Mouse (Mus musculus) liver, postnatal 0 days (tissue): ENCODE measurements at regions not wholly inside any gene's neighbourhood (a gene's known extent, or its start where the extent isn't known, plus 50 kb on each side); places are given as distances from the start of the nearest gene placed in this dataset.

Source experiments
- ATAC-seq: fragments of 200-750 bp; cut with Nextera tagmentation; 2 replicates; pipeline ENCODE4 v1.8.0; 2017; ENCODE audit warnings: mild to moderate bottlenecking, moderate library complexity
- DNase-seq: peaks from one replicate; pipeline ENCODE4 v3.0.0-alpha.2; 2016
- H3K27ac ChIP-seq: fragments of 300-500 bp; sonication (generic); 2 replicates; pipeline ENCODE4 v1.5.1; 2014; ENCODE audit warnings: antibody characterized with exemption, moderate library complexity, mild to moderate bottlenecking, low read depth
- H3K27me3 ChIP-seq: fragments of 300-500 bp; sonication (generic); 2 replicates; pipeline ENCODE4 v1.6.1; 2014; ENCODE audit warnings: low read length, control low read depth, mixed read lengths; ENCODE audit not compliant: insufficient read depth
- H3K36me3 ChIP-seq: fragments of 300-500 bp; sonication (generic); replicated peaks from 2 replicates; pipeline ENCODE4 v1.6.1; 2014; ENCODE audit warnings: mild to moderate bottlenecking, control low read depth, low read length, moderate library complexity, mixed read lengths; ENCODE audit not compliant: insufficient read depth
- H3K4me1 ChIP-seq: fragments of 300-500 bp; sonication (generic); 2 replicates; pipeline ENCODE4 v1.6.1; 2014; ENCODE audit warnings: antibody characterized with exemption, mild to moderate bottlenecking, control low read depth; ENCODE audit not compliant: insufficient read depth
- H3K4me2 ChIP-seq: fragments of 300-500 bp; sonication (generic); 2 replicates; pipeline ENCODE4 v1.6.1; 2014; ENCODE audit warnings: low read depth, mild to moderate bottlenecking, low read length, moderate library complexity, mixed read lengths
- H3K4me3 ChIP-seq: fragments of 300-500 bp; sonication (generic); 2 replicates; pipeline ENCODE4 v1.5.1; 2014; ENCODE audit warnings: low read depth, low read length
- H3K9ac ChIP-seq: fragments of 300-500 bp; sonication (generic); replicated peaks from 2 replicates; pipeline ENCODE4 v1.6.1; 2014; ENCODE audit warnings: mild to moderate bottlenecking, moderate library complexity
- H3K9me3 ChIP-seq: fragments of 300-500 bp; sonication (generic); 2 replicates; pipeline ENCODE4 v1.6.1; 2016; ENCODE audit warnings: mild to moderate bottlenecking, control low read depth, low read length, mixed read lengths
- CTCF ChIP-seq: sonication (generic); IDR thresholded peaks from 2 replicates; pipeline ENCODE4 v1.5.1; 2016; ENCODE audit warnings: antibody characterized with exemption, low read depth
- EP300 ChIP-seq: IDR thresholded peaks from 2 replicates; pipeline ENCODE4 v1.6.1; 2016; ENCODE audit warnings: antibody characterized with exemption, low read depth, mild to moderate bottlenecking
- WGBS: fragments of 180-500 bp; shearing (Covaris S2); extraction: QIAGEN DNeasy Blood & Tissue Kit; methylation state at CpG from one replicate; pipeline ENCODE4 v1.1.7; 2014; ENCODE audit not compliant: insufficient replicate concordance; 5-methylcytosine and 5-hydroxymethylcytosine counted together

GRCm38 (mm10) chr8:107860251-107860650, 82.2 kb upstream of the Zfhx3 start:
- Histone ChIP-seq H3K9ac (no peak overlapping the region), H3K36me3 (no peaks in the 10 kb centered on the region), H3K27me3 (no peaks in the 10 kb centered on the region), H3K9me3 (no peaks in the 10 kb centered on the region), H3K4me3 (no peak overlapping the region), H3K4me1 (no peaks in the 10 kb centered on the region), H3K4me2 (no peak overlapping the region), H3K27ac (no peak overlapping the region)
- WGBS, result 77% methylated on average over 4 of the region's 4 CpGs
- TF ChIP-seq CTCF (no peak), EP300 (no peak)
- ATAC-seq, result no peak
- no peak for DNase-seq

- no peak overlapping the region for H3K27ac ChIP-seq
- no peaks in the 10 kb centered on the region for H3K36me3 ChIP-seq
- H3K4me1 ChIP-seq, result no peaks in the 10 kb centered on the region
- no peak overlapping the region for H3K4me2 ChIP-seq
- no peak for ATAC-seq
- 61% methylated on average over 14 of the region's 14 CpGs for WGBS
- H3K27me3 ChIP-seq, result no peaks in the 10 kb centered on the region
- no peak overlapping the region for H3K4me3 ChIP-seq
- TF ChIP-seq EP300 (no peak), CTCF (no peak)
- H3K9ac ChIP-seq, result no peak overlapping the region
- no peak for DNase-seq
- H3K9me3 ChIP-seq, result no peaks in the 10 kb centered on the region
Observed at GRCm38 (mm10) chr8:107864802-107865651, 77.4 kb upstream of the Zfhx3 start.

GRCm38 (mm10) chr8:107865744-107866143, 76.7 kb upstream of the Zfhx3 start:
- no peak for DNase-seq
- no peak overlapping the region for H3K27ac ChIP-seq
- H3K27me3 ChIP-seq, result no peaks in the 10 kb centered on the region
- no peak overlapping the region for H3K4me2 ChIP-seq
- ATAC-seq, result no peak
- no peak overlapping the region for H3K4me3 ChIP-seq
- no peaks in the 10 kb centered on the region for H3K4me1 ChIP-seq
- H3K36me3 ChIP-seq, result no peaks in the 10 kb centered on the region
- no peak overlapping the region for H3K9ac ChIP-seq
- TF ChIP-seq EP300 (no peak), CTCF (no peak)
- no peaks in the 10 kb centered on the region for H3K9me3 ChIP-seq
- WGBS, result 64% methylated on average over 4 of the region's 4 CpGs

GRCm38 (mm10) chr8:107871718-107872117, 70.7 kb upstream of the Zfhx3 start:
- DNase-seq (no peak), ATAC-seq (no peak)
- WGBS, result 74% methylated on average over 15 of the region's 15 CpGs
- TF ChIP-seq CTCF, result no peak
- TF ChIP-seq EP300, result no peak
- Histone ChIP-seq H3K4me3 (no peak overlapping the region), H3K36me3 (no peaks in the 10 kb centered on the region), H3K9ac (no peak overlapping the region), H3K27ac (no peak overlapping the region), H3K9me3 (peaks cover 2% of the 10 kb centered on the region; the same call in 1 of the 2 replicates), H3K4me2 (no peak overlapping the region), H3K27me3 (no peaks in the 10 kb centered on the region), H3K4me1 (no peaks in the 10 kb centered on the region)

- H3K4me1 ChIP-seq, result no peaks in the 10 kb centered on the region
- H3K9ac ChIP-seq, result no peak overlapping the region
- no peak for DNase-seq
- peaks cover 2% of the 10 kb centered on the region; the same call in 1 of the 2 replicates for H3K9me3 ChIP-seq
- H3K36me3 ChIP-seq, result no peaks in the 10 kb centered on the region
- H3K27ac ChIP-seq, result no peak overlapping the region
- H3K27me3 ChIP-seq, result no peaks in the 10 kb centered on the region
- WGBS, result 81% methylated on average over 11 of the region's 11 CpGs
- TF ChIP-seq EP300 (no peak), CTCF (no peak)
- H3K4me3 ChIP-seq, result no peak overlapping the region
- H3K4me2 ChIP-seq, result no peak overlapping the region
- no peak for ATAC-seq
Observed at GRCm38 (mm10) chr8:107872121-107872520, 70.3 kb upstream of the Zfhx3 start.

GRCm38 (mm10) chr8:107876455-107876854, 66.0 kb upstream of the Zfhx3 start:
- Histone ChIP-seq H3K4me2 (no peak overlapping the region), H3K9me3 (peaks cover 2% of the 10 kb centered on the region; the same call in 1 of the 2 replicates), H3K36me3 (no peaks in the 10 kb centered on the region), H3K4me3 (no peak overlapping the region), H3K27me3 (no peaks in the 10 kb centered on the region), H3K27ac (no peak overlapping the region), H3K9ac (no peak overlapping the region), H3K4me1 (no peaks in the 10 kb centered on the region)
- ATAC-seq (no peak), DNase-seq (no peak)
- TF ChIP-seq CTCF (no peak), EP300 (no peak)
- WGBS, result 72% methylated on average over 2 of the region's 2 CpGs
